Mouse (Mus musculus) cerebellum, adult 11 months (tissue): ENCODE data around the gene Rsrp1.

ENCODE experiments used
- DNase-seq: peaks from one replicate; pipeline ENCODE4 v3.0.0; 2022

Rsrp1 gene

GRCm38 (mm10) chr4:134922111-134922924, 1.1 kb upstream of the Rsrp1 start:
- DNase-seq, result peak; percentile 31

DNA sequence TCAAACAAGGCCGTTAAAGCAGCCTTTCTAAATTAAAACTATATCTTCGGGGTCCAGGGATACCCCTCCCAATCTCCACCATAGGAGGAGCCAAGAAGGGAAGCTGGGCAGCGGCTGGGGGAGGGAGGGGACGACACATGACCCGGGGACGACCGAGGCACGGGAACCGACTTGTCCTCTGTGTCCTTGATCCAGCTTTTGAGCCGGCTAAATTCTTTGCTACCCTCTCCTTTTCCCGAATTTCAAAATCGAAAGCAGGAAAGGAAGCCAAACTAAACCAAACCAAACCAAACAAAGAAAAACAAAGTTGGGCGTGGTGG, 507 bp upstream of the Rsrp1 start:
- DNase-seq, result peak; percentile 59

DNA sequence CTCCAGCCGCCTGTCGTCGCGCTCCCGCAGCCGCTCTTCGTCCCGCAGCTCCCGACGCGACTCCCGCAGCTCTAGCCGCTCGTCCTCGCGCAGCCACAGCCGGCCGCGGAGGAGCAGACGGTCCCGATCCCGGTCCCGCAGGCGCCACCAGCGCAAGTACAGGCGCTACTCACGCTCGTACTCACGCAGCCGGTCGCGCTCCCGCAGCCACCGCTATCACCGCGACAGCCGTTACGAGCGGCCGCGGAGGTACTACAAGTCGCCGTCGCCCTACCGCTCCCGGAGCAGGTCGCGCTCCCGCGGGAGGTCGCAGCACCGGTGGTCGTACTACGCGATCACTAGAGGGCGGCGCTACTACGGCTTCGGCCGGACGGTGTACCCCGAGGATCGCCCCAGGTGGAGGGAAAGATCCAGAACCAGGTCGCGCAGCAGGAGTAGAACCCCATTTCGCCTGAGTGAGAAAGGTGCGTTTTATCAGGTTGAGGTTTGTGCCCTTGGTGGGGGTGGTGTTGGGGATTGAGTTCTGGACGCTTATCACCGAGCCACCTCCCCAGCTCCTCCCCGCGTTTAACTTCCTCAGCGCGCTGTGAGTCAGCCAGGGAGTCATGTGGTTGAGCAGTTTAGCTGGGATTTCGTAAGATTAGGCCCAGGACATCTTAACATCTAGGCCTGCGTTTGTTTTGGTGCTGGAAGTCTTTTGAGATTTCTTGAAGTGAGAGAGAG, 788 bp downstream of the Rsrp1 start:
- peak; percentile 42 for DNase-seq

DNA sequence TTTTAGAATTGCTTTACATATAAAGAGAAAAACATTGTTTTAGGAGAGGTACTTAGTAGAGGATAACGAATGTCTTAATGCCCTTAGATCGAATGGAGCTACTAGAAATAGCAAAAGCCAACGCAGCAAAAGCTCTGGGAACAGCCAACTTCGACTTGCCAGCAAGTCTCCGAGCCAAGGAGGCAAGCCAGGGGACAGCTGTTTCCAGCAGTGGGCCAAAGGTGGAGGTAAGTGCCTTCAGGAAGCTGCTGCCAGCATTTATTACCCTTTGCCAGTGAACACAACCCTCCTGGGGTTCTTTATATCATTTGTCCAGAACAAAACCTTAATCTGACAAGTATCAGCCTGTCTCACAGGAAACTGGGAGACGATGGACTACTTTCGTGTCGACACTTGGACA, 1.8 kb downstream of the Rsrp1 start:
- DNase-seq, result no peak

GRCm38 (mm10) chr4:134927815-134928463, 4.5 kb downstream of the Rsrp1 start:
- DNase-seq, result no peak

- no peak for DNase-seq
These were observed 5.1 kb downstream of the Rsrp1 start for GRCm38 (mm10) chr4:134928464-134928836.

GRCm38 (mm10) chr4:134929536-134929935, 6.1 kb downstream of the Rsrp1 start:
- DNase-seq, result no peak

DNA sequence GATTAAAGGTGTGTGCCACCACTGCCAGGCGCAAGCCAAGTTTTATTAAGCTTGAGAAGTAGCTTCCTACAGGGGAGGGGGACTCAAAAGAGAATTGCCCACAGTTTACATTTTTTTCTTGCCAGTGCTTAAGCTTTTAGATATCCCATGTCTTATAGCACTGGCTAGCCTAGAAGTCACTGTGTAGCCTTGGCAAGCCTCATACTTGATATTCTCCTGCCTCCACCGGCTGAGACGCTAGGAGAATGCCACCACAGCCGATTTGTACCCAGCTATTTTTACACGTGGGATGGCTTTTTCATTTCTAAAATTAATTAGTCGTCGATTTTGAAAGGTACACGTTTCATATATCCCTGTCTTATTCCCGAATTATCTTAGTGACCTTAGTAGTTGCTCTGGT, 6.8 kb downstream of the Rsrp1 start:
- DNase-seq, result no peak

DNA sequence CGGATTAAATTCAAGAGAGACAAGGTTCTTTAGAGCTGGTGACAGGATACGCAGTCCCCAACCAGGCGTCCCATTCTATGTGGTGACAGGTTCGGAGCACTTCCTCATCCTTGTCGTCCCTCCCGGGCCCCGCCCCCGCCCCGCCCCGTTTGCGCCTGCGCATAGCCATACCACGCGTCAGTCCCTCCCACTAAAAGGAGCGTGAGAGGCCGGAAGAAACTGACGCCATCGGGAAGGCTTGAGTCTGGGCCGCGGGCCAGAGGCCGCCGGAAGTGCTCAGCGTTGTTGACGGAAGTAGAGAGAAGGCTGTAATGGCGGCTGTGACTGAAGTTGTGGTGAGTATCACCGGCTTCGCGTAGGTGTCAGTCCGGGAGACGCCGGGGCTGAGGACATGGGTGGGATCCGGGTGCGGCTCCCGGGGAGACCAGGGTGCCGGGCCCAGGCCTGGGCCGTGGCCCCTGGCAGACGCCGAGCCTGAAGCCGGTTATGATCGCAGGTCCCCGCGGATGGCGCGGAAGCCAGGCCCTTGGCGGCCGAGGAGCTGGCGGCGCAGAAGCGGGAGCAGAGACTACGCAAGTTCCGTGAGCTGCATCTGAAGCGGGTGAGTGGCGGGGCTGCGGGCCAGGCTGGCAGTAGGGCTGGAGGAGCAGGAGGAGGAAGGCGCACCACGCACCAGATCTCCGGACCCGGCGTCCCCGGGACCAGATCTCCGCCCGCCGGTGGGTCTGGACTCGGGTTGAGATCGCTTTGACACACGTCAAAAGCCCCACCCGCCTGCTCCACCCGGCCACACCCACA, 7.5 kb downstream of the Rsrp1 start, which contains the start of gene Syf2:
Gene Syf2, plus strand, starts transcription at position 215 of the 798 bp plus-strand sequence.
- peak; percentile 94 for DNase-seq

DNA sequence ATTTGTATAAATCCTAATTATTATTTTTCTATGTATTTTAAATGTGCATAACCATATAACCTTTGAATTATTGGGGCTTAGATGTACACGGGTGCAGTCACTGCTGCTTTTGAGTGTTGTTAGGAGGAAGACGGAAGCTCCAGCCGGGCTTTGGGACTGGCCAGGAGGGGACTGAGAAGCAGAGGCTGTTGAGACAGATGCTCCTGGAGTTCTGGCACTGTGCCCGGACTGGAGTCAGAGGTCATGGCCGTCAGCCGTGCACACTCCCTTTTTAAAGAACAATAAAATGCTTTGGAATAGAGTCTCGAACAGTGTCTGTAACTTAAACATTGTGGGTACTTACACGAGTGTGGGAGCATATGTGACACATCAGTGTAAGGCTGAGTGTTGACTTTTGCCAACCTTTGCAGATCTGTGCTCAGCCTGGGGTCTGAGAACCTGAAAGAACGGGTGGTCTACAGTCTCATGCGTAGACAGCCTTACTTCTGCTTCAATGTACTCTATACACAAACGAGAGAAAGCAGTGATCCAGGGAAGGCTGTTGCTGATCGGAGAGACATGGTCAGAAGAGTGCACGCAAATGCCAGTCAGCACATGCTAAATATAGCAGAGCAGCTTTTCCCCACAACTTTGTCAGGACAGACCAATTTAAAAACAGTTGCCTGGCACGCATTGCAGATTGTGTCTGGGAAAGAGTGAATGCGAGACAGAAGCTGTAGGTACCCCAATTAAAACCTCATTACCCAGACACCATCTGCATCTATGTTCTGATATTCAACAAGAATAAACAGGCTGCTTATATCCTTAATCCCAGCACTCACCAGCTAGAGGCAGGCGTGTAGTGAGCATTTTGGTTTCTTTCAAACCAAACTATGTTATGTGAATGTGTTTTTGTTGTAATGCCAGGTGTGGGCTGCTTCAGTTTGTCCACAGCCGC, 14.1 kb downstream of the Rsrp1 start:
- DNase-seq, result no peak

GRCm38 (mm10) chr4:134939900-134940299, 16.5 kb downstream of the Rsrp1 start:
- no peak for DNase-seq

- DNase-seq, result no peak
These were observed 20.6 kb downstream of the Rsrp1 start for GRCm38 (mm10) chr4:134943758-134944538.

DNA sequence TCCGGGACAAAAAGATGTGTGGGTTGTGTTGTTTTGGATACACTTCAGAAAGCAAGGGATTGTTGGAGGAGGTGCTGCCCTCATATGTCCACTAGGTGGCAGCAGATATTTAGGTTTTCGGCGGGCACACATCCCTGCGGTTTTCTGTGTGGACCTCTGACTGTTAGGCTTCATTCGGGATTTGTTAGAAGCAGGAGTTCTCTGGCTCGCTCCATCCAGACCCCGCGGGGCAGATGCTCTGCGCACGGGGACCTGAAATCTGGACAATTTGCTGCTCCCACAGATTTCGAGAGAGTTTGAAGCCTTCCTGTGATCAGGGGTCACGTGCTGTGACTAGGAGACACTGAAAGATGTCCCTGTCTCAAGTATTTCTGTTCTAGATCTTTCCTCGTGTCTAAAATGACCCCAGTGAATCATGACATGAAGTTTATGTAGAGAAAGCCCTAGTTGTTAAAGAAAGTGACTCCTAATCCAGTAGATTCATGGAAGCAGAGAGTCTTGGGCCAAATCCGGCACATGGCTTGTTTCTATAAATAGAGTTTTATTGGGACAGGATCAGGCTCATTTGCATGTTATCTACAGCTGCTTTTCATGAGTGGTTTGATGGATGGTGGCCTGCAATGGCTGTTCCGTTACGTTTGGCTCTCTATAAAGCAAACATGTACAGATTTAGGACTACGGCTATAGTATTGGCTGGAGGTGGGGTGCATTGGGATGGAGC, 22.8 kb downstream of the Rsrp1 start:
- peak; percentile 71 for DNase-seq

DNA sequence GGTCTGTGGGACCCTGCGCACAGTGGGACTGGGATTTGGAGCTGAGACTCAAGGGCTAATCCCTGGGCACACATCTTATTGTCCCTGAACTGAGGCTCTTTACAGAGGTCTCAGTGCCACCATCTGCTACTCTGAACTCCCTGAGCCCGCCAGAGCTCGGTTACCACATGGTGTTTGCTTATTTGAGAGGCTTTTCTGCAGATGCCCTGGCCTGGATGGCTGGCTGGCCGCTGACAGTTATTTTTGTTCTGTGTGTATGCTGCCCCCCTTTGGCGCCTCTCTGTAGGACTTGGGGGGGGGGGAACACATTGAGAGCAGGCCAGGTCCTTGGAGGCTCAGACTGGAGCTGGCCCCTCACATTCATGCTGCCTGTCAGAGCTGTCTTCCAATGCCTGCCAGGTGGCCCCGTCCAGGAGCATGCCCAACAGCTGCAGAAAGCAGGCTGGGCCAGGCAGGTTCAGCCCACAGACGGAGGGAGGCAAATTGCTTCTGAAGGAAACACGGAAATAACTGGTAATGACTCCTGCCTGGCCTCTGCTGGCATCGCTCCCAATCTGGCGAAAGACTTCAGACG, 27.2 kb downstream of the Rsrp1 start:
- DNase-seq, result no peak

- DNase-seq, result peak; percentile 45
These were observed 31.1 kb downstream of the Rsrp1 start for GRCm38 (mm10) chr4:134954461-134954860.

- no peak for DNase-seq
These were observed 31.8 kb downstream of the Rsrp1 start for GRCm38 (mm10) chr4:134955196-134955595.

DNA sequence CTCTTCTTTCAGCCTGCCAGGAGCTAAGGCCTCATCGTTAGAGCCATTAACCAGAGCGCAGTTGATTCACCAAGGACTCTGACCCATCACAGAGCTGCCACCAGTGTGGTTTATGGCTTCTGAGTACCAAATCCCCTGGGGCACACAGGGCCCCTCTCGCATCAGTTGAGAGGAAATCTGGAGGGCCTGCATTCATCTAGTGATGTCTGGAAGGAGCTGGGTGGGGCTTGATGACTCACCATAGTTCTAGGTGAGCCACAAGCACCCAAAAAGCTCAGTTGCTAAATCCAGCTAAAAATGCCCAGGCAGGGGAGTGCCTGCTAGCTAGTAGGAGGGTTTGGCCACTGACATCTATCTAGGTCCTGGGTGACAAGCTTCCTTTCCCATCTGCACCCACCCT, 32.5 kb downstream of the Rsrp1 start:
- DNase-seq, result no peak

GRCm38 (mm10) chr4:134956328-134956727, 32.9 kb downstream of the Rsrp1 start:
- peak; percentile 61 for DNase-seq

GRCm38 (mm10) chr4:134963021-134963776, 39.8 kb downstream of the Rsrp1 start:
- DNase-seq, result no peak
